Mouse (Mus musculus): ENCODE measurements around the gene Qpctl.

DNA sequence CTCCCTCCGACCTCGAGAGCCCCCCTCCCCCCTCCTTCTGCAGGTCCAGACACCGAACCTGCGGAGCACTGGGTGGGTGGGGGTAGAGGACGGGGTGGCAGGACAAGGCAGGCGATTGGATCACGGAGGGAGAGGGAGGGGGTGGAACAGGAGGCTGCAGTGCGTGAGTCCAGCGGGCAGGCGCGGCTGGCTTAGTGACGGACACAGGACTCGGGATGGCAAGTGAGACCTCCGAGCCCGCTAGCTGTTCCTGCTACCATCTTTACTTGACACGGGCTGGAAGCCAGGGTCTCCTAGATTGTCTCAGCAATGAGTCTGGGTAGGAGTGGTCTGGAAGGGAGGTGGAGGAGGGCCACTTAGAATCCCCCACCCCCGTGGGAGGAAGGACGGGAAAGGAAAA lies 28.9 kb upstream of the Qpctl start:
- TF ChIP-seq FLI1 (IDR thresholded peaks at IDR 0.05; ENCODE audit: low read length): no peak
- no peak for TF ChIP-seq GATA1 (IDR thresholded peaks at IDR 0.05; ENCODE audit: borderline replicate concordance, low read length)
